Mouse (Mus musculus): ENCODE measurements around the gene Coro6.

Coro6 gene

DNA sequence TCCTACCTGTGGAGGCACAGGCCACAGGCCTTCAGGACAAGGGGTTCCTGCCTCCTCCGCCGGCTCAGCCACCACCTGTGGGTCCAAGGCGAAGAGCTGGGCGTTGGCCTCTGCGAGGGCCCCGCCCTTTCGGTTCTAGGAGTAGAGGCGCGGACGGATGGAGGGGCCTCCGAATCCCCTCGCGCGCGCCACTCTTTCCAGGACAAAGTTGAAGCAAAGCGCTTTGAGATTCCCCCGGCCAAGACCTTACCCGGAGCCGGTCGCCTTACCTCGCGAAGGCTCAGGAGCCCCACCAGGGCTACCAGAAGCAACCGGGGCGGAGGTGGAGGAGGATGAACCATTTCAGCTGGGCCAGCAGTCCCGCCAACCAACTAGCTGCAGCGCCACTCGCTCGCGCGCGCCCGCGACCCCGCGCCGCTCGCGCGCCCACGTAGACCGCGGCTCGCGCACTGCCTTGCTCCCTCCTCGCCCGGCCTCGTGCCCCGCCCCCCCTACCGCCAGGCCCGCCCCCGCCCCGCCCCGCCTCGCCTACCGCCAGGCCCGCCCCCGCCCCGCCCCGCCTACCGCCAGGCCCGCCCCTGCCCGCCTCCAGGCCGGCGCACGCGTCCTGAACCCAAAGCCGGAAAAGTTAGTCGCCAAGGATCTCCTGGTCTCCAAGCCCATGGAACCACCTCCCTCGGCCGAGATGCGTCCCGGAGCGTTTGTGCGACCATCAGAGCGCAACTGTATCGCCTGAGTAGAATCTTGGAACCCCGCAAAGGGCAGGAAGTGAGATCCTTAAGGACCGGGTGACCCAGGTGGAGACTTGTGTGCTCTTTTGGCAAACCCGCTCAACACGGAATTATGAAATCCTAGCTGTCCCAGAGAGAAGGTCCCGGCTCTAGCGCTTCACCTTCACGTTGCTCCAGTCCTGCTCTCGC, 50.9 kb downstream of the Coro6 start:
- DNase-seq (ENCODE audit: low read depth, low spot score), result peak; percentile 92

DNA sequence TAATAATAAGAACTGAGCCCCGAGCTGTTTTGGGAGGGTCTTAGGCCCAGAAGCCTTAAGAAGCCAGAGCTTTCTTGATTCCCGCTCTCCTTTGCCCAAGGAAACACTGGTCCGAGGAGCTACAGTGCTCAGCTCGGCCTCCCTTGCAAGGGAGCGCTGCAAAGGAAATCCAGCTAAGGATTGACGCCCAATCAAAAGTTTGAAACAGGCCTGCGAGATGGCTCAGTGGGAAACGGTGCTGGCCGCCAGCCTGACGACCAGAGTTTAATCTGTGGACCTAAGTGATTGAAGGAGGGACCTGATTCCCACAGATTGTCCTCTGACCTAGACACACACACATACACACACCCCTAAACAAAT, 51.6 kb downstream of the Coro6 start:
- DNase-seq (ENCODE audit: low read depth, low spot score), result no peak

DNA sequence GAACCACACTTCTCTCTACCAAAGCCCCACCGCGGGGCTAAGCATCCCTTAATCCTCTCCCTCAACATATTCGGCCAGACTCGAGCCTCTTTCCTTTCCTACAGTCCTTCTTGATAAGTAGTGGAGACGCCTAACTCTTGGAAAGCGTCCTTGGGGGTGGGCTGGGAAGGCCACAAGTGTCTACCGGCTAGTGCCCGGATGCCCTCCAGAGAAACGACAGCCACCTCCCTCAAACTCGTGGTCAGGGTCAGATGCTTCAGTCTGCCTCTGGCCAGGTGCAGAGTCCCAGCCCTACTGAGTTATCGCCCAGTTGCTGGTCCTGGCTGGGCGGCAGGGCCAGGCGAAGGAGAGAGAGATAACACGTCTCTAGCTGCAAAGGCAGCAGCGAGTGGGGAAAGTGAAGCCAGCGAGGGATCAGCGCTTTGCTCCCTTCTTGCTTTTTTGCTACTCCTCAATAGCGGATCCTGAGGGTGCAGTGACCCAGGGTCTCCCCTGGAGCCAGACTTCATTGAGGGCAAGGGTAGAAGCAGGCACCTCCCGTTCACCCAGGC, 52.1 kb downstream of the Coro6 start:
- no peak for DNase-seq (ENCODE audit: low read depth, low spot score)

DNA sequence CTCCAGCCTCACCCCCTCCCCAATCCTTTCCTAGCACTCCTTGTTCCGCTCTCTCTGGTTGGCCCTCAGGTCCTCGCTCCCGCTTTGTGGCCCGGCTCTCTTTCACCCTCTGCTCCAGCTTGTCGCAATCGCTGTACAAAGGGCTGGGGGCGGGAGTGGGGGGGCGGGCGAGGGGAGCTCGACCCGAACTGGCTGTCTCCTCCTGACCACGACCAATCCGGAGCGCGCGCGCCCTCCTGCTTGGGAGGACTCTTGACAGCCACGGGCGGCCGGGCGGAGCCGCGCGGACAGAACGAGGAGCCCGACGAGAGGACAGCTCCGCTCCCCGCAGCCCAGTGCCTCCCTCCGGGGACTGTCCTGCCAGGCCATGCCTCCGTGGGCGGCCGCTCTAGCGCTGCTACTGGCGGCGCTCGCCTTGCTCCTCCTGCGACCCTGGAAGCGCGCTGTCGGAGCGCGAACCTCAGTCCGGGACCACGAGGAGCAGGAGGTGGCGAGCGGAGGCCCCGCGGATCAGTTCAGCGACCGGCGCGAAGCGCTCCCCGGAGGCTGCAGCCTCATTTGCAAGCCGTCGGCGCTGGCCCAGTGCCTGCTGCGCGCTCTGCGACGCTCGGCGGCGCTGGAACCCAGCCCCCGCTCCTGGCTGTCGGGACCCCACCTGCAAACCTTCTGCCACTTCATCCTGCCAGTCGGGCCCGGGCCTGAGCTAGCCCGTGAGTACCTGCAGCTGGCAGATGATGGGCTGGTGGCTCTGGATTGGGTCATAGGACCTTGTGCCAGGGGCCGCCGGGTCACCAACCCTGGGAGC, 52.8 kb downstream of the Coro6 start, which contains the start of gene Abhd15:
Abhd15 (plus strand) TSS at position 290 of the 805 bp plus-strand sequence.
- no peak for DNase-seq (ENCODE audit: low read depth, low spot score)

DNA sequence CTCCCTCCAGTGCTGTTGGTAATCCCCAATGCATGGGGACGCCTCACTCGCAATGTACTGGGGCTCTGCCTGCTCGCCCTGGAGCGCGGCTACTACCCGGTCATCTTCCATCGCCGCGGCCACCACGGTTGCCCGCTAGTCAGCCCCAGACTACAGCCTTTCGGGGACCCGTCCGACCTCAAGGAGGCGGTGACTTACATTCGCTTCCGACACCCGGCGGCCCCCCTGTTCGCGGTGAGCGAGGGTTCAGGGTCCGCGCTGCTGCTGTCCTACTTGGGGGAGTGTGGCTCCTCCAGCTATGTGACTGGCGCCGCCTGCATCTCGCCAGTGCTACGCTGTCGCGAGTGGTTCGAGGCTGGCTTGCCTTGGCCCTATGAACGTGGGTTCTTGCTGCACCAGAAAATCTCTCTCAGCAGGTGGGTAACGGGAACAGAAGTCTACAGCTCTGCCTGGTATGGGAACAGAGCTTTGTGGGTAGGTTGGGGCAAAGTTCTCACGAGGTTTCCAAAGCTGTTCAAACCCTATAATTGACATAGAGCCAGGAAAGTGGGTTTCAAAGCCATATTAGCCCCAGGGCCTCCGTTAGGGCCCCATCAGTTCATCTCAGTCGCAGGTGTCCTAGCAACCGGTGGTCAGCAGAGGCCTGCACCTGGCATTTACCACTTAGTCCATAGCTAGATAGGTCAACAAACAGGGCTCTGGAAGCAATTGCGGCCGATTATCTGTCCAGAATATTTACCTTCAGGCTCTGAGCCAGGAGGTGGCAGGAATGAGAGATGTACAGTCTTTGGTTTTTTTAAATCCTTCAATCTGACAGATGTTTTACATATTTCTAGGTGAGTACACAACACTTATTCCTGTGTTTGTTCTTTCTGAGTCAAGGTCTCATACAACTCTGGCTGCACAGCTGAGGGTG, 53.7 kb downstream of the Coro6 start, which contains the start of gene Trp53i13:
Trp53i13 (minus strand) TSS at position 344 of the 916 bp plus-strand sequence.
- DNase-seq (ENCODE audit: low read depth, low spot score), result no peak

DNA sequence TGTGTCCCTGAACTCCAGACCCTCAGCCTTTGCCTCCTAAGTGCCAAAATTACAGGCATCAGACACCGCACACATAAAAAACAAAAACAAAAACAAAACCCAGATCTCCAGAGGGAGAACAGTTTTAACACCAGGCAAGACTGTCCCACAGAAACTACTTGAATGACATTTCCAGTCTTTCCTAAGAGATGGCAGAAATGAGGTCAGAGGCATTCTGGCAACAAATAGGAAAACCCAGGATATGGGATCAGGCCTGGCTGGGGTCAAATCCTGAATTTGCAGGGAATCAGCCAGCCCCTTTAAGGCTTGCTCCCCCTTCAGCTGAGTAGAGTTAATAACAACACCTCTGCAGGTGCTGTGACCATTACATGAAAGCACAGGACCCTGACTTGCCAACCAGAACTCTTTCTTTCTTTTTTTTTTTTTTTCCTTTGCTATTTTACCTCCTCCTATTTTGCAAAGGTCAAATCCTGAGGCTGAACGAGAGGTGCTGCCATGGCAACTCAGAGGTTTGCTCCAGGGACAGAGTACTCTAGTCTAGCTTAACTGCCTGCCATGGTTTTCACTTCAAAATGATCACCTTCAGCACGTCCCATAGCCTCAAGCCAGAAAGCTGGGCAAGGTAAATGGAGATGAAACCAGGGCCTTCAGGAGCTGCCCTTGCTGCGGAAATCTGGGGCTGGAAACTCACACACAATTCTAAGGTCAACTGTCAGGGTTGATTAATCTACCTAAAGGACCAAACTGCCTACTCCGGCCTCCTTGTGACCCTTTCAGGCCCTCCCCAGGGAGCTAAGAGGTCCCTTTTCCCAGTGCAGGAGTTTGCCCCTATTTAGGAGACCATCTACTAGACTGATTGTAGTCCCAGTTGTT, 54.6 kb downstream of the Coro6 start:
- no peak for DNase-seq (ENCODE audit: low read depth, low spot score)

DNA sequence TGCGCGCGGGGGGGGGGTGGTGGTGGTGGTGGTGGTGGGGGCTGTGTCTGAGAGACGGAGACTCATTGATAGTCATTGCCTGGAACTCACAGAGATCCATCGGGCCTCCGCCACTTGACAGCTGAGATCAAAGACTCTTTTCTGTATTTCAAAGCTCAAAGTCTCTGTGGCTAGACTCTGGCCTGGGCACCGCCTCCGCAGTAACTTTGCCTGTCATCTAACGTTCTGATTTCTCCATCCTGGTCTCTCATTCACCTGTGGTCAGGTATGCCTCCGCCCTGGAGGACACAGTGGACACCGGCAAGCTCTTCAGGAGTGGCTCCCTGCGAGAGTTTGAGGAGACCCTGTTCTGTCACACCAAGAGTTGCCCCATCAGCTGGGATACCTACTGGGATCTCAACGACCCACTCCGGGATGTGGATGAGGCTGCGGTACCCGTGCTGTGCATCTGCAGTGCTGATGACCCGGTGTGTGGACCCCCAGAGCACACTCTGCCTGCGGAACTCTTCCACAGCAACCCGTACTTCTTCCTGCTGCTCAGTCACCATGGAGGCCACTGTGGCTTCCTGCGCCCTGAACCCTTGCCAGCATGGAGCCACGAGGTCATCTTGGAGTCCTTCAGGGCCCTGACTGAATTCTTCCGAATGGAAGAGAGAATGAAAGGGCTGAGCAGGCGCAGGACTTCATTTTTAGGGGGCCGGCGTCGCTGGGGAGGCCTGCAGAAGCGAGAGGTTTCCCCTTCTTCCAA, 56.0 kb downstream of the Coro6 start:
- DNase-seq (ENCODE audit: low read depth, low spot score), result no peak

DNA sequence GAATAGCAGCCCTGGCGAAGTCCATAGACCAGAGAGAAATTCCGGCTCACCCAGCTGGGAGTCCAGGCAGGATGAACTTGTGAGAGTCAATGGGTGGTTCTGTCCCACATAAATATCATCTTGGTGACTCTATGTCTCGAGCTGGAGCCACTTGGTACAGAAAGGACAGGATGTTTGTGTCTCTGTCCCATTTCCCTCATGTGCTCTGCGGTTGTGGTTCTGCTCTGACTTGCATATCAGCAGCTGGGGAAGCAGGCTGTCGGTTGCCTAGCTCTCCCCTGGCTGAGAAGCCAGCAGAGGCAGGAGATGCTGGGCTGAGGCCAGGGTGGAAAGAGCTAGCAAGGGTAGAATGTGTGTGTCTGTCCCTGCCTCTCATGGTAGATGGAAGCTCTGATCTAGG, 56.8 kb downstream of the Coro6 start, which contains the start of gene Gm10392:
Gm10392 (minus strand) TSS at position 156 of the 400 bp plus-strand sequence.
- DNase-seq (ENCODE audit: low read depth, low spot score), result no peak

Measured in forelimb bud, embryonic 11.5 days (tissue).